Mouse (Mus musculus) adrenal gland, postnatal 36 days (tissue): ENCODE data around the gene Fthl17b. TPM values are rescaled to one million over a fixed set of nuclear protein-coding genes. Genes with fewer than 3 reads are reported as not detected.
"Not testable (repeated sequence)": the region's sequence is repeated elsewhere in the genome, so short reads cannot be mapped to it uniquely, and the experiment has no call there.

Experiments
- DNase-seq, 2 experiments: peaks; one replicate each; pipeline ENCODE4 v3.0.0; 2021; ENCODE audit warnings: mixed read lengths in 1 of 2
- long read RNA-seq, 2 experiments: library from polyadenylated mRNA; stranded (forward); transcript quantifications; one replicate each; pipeline ENCODE4 v2.0.0; 2021; ENCODE audit warnings: borderline sequencing depth in 2 of 2
- total RNA-seq, 2 experiments: library from RNA; stranded (reverse); gene quantifications; 2 replicates each; pipeline ENCODE4 v1.2.3; 2021

The Fthl17b gene
- not detected for total RNA-seq
- long read RNA-seq, experiment 1: 0 reads
- long read RNA-seq, experiment 2: 0 reads

GRCm38 (mm10) chrX:8962875-8963274 lies at the start of gene Fthl17b:
Fthl17b (minus strand) TSS chrX:8962975.
- not testable (repeated sequence) for DNase-seq

- not testable (repeated sequence) for DNase-seq
Measured at GRCm38 (mm10) chrX:8986655-8987054, 23.9 kb upstream of the Fthl17b start, which contains the start of gene Fthl17d. Fthl17d (minus strand) TSS chrX:8986755.

GRCm38 (mm10) chrX:8976459-8976858 lies 13.7 kb upstream of the Fthl17b start, which contains the start of gene Fthl17c:
Fthl17c (minus strand) TSS chrX:8976559.
- not testable (repeated sequence) for DNase-seq

GRCm38 (mm10) chrX:8964618-8965017 lies 1.8 kb upstream of the Fthl17b start:
- DNase-seq: peak in 1 of 2 experiments; percentile 9

- peak; percentile 79 to 84 for DNase-seq
Measured at GRCm38 (mm10) chrX:8948130-8948805, 14.5 kb downstream of the Fthl17b start.

GRCm38 (mm10) chrX:8944041-8944440 lies 18.7 kb downstream of the Fthl17b start:
- no peak for DNase-seq

GRCm38 (mm10) chrX:8927308-8927707 lies 35.5 kb downstream of the Fthl17b start:
- DNase-seq: no peak

GRCm38 (mm10) chrX:8921813-8922607 lies 40.8 kb downstream of the Fthl17b start:
- DNase-seq: peak; percentile 16 to 20

- DNase-seq: no peak
Measured at GRCm38 (mm10) chrX:8921080-8921479, 41.7 kb downstream of the Fthl17b start.

Other genes starting within 250 kb of the Fthl17b start
- not detected for gene Ssx9, start 214.5 kb downstream of the Fthl17b start, total RNA-seq
- gene Ssxb5, start 159.3 kb downstream of the Fthl17b start, total RNA-seq: not detected
- gene Gm6592, start 119.0 kb downstream of the Fthl17b start, total RNA-seq: not detected
- gene Gm5751, start 88.7 kb downstream of the Fthl17b start, total RNA-seq: not detected
- gene B630019K06Rik, start 70.6 kb downstream of the Fthl17b start, total RNA-seq: 10 to 100 TPM in 1 of 2 experiments, 1 to 10 TPM in 1; 8.1 to 10.2 TPM
- not detected for gene Fthl17c, start 13.6 kb upstream of the Fthl17b start, total RNA-seq
- gene Fthl17d, start 23.8 kb upstream of the Fthl17b start, total RNA-seq: not detected
- not detected for gene Fthl17e, start 70.5 kb upstream of the Fthl17b start, total RNA-seq
- gene Fthl17f, start 100.0 kb upstream of the Fthl17b start, total RNA-seq: not detected
- not detected for gene 4930402K13Rik, start 141.6 kb upstream of the Fthl17b start, total RNA-seq
- gene Lancl3, start 236.9 kb upstream of the Fthl17b start, total RNA-seq: 1 to 10 TPM; 1.9 to 5.4 TPM